Comparison of ENCODE assay signal across 20 mouse cellular contexts in the genomic region with DNA sequence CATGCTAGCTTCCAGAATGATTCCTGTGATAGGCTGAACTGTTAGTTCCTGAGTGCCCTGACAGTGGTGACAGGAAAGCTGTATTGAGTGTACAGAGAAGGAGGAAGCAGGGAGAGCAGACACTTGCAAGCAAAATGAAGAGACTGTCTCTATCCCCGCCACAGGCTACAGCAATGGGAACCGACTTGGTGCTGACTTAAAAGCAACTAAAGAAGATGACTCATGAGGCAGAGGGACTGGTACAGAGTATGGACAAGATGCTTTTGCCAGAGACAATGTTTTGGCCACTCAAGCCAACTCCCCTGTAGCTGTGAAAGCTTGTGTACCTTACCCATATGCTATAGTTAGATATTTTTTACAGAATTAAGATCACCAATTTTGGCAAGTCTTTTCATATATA.
DNase-seq lines count a peak whose midpoint lies in the region; ATAC-seq lines count a peak whose summit lies in the region.
"Had no signal": no experiment of that assay in that cellular context is flagged by ENCODE, and none has a peak within 500 bp of the region (broad histone marks: within the 10 kb centered on the region; RNA-seq: fewer than 3 reads in every experiment).

No protein-coding gene starts in this region.

- no peak for DNase-seq in frontal cortex, postnatal 36 days (ENCODE audit: low spot score in 2 of 2)
- peak; percentile 53 for DNase-seq in heart, adult 11 months
- no peak for DNase-seq in heart, postnatal 4 days
- DNase-seq in brain, adult 2 months (ENCODE audit: low read depth, low spot score) = peak; percentile 17
- DNase-seq in gastrocnemius, postnatal 36 days = no peak
- DNase-seq: adrenal gland, adult 2 months; adrenal gland, adult 8-10 months; adrenal gland, postnatal 10 days; adrenal gland, postnatal 14 days; adrenal gland, postnatal 25 days; adrenal gland, postnatal 36 days; B cell, adult 2 months; cerebellum, adult 11 months; cerebellum, adult 11-12 months; cerebellum, adult 18-20 months; cerebellum, adult 2 months had no signal

- intact Hi-C loops in gastrocnemius, postnatal 36 days (cut with DNase I) = no loop called here

- ATAC-seq in frontal cortex, adult (ENCODE audit: low TSS enrichment) = peak; percentile 59; the same call in 1 of the 2 replicates
- ATAC-seq: activated CD4-positive, CD25-positive, alpha-beta regulatory T cell, adult 4 months; CD4-positive, CD25-positive, alpha-beta regulatory T cell, adult 4 months; Patski had no signal

Comparison
In these comparisons a context has a peak if more than half of its experiments do, and no peak if none do; other contexts are left out.
1. DNase-seq: peak in heart, adult 11 months (single experiment) and brain, adult 2 months (single experiment); none in frontal cortex, postnatal 36 days (0 of 2), heart, postnatal 4 days (single experiment) and gastrocnemius, postnatal 36 days (0 of 2).